Mouse (Mus musculus) heart, embryonic 14.5 days (tissue): Measurements from ENCODE around the gene Rin2. TPM values are rescaled to one million over a fixed set of nuclear protein-coding genes. Genes with fewer than 3 reads are reported as not detected.

ENCODE experiments used
- ATAC-seq: fragments of 200-750 bp; cut with Nextera tagmentation; 2 replicates; pipeline ENCODE4 v1.8.0; 2017; ENCODE audit warnings: low read depth, moderate TSS enrichment; ENCODE audit not compliant: insufficient number of reproducible peaks, insufficient read depth, low FRiP score
- H3K27ac ChIP-seq, 2 experiments: fragments of 200-500 bp in 1 of 2; fragments of 300-500 bp in 1 of 2; sonication (generic) in 1 of 2; replicated peaks in 1 of 2; 2 replicates each; pipeline ENCODE4 v1.5.1; 2012 to 2014; ENCODE audit warnings: low read depth in 2 of 2, low read length in 2 of 2, control low read depth in 1 of 2, mild to moderate bottlenecking in 1 of 2, mixed read lengths in 1 of 2; ENCODE audit not compliant: control insufficient read depth in 1 of 2, insufficient read depth in 1 of 2
- H3K27me3 ChIP-seq: fragments of 300-500 bp; sonication (generic); 2 replicates; pipeline ENCODE4 v1.6.1; 2014; ENCODE audit warnings: mild to moderate bottlenecking, low read length, control low read depth; ENCODE audit not compliant: control insufficient read depth, insufficient read depth
- H3K36me3 ChIP-seq: fragments of 300-500 bp; sonication (generic); 2 replicates; pipeline ENCODE4 v1.6.1; 2014; ENCODE audit warnings: mild to moderate bottlenecking, control low read depth, low read length, mixed read lengths; ENCODE audit not compliant: control insufficient read depth, insufficient read depth
- H3K4me1 ChIP-seq, 2 experiments: fragments of 200-500 bp in 1 of 2; fragments of 300-500 bp in 1 of 2; sonication (generic) in 1 of 2; 2 replicates each; pipeline ENCODE4 v1.6.1; 2012 to 2014; ENCODE audit warnings: low read length in 2 of 2, control low read depth in 1 of 2, mixed read lengths in 1 of 2; ENCODE audit not compliant: control insufficient read depth in 2 of 2, insufficient read depth in 2 of 2
- H3K4me2 ChIP-seq: fragments of 300-500 bp; sonication (generic); 2 replicates; pipeline ENCODE4 v1.6.1; 2014; ENCODE audit warnings: mild to moderate bottlenecking, low read length
- H3K4me3 ChIP-seq, 2 experiments: fragments of 200-500 bp in 1 of 2; fragments of 300-500 bp in 1 of 2; sonication (generic) in 1 of 2; 2 replicates each; pipeline ENCODE4 v1.5.1; 2012 to 2014; ENCODE audit warnings: low read length in 2 of 2, mild to moderate bottlenecking in 2 of 2, control low read depth in 1 of 2, low read depth in 1 of 2, moderate library complexity in 1 of 2; ENCODE audit not compliant: control insufficient read depth in 1 of 2, insufficient read depth in 1 of 2
- H3K9ac ChIP-seq: fragments of 300-500 bp; sonication (generic); 2 replicates; pipeline ENCODE4 v1.6.1; 2014; ENCODE audit warnings: mild to moderate bottlenecking, low read length
- H3K9me3 ChIP-seq: fragments of 300-500 bp; sonication (generic); 2 replicates; pipeline ENCODE4 v1.6.1; 2016; ENCODE audit warnings: low read length, control low read depth; ENCODE audit not compliant: control insufficient read depth
- WGBS: fragments of 180-500 bp; shearing (Covaris S2); extraction: QIAGEN DNeasy Blood & Tissue Kit; methylation state at CpG from one replicate; pipeline ENCODE4 v1.1.7; 2014; 5-methylcytosine and 5-hydroxymethylcytosine counted together
- polyA plus RNA-seq: library from polyadenylated mRNA; unstranded; fragments of >200 nt; fragmentation: Nextera tagmentation; extraction: Ambion mirVana; gene quantifications from 2 replicates; pipeline ENCODE4 v1.2.1, GENCODE M21; 2014

Gene Rin2
- polyA plus RNA-seq, 1 experiment from 2014 or later, result 20.8 TPM

DNA sequence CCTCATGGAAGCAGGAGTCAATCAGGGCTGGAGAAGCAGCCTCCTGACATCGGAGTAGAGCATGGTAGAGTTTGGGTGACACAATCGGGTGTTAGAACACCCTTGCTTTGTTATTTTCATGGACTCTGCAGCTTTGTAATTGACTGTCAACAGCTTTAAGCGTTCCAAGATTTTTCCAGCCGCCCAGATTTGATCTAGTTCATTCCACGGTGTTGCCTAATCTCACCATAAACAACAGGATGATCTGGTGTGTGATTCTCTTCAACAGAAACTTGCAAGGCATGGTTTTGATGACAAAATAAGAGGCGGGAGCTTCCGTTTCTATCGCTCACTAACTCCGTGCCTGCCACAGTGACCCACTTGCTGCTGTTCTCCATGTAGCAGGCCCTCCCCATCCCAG lies 180.8 kb downstream of the Rin2 start:
- Histone ChIP-seq H3K4me1 (peaks cover 12 to 17% of the 10 kb centered on the region in 2 experiments), H3K27ac (no peak overlapping the region)
- no peak for ATAC-seq

GRCm38 (mm10) chr2:145857864-145858263 lies 182.8 kb downstream of the Rin2 start:
- Histone ChIP-seq H3K4me3 (no peak overlapping the region), H3K27ac (no peak overlapping the region), H3K36me3 (peaks cover 11% of the 10 kb centered on the region; the same call in 1 of the 2 replicates), H3K4me1 (peaks cover 21 to 30% of the 10 kb centered on the region in 2 experiments), H3K9ac (no peak overlapping the region), H3K4me2 (no peak overlapping the region), H3K27me3 (no peaks in the 10 kb centered on the region), H3K9me3 (no peaks in the 10 kb centered on the region)
- ATAC-seq, result no peak
- 59% methylated on average over 8 of the region's 8 CpGs for WGBS

More for the DNA sequence above, 180.8 kb downstream of the Rin2 start:
- 73% methylated on average over 9 of the region's 9 CpGs for WGBS
- Histone ChIP-seq H3K36me3 (peaks cover 29% of the 10 kb centered on the region), H3K9me3 (no peaks in the 10 kb centered on the region), H3K4me3 (no peak overlapping the region), H3K4me2 (no peak overlapping the region), H3K27me3 (no peaks in the 10 kb centered on the region), H3K9ac (no peak overlapping the region)

GRCm38 (mm10) chr2:145859442-145859931 lies 184.5 kb downstream of the Rin2 start:
- Histone ChIP-seq H3K4me3 (peak overlapping the region in 1 of 2 experiments; percentile 50; a peak in 2 of 4 replicates), H3K27ac (peak overlapping the region; percentile 96), H3K27me3 (no peaks in the 10 kb centered on the region), H3K9ac (peak overlapping the region; percentile 80), H3K4me2 (peak overlapping the region; percentile 84), H3K9me3 (no peaks in the 10 kb centered on the region), H3K36me3 (no peaks in the 10 kb centered on the region), H3K4me1 (peaks cover 23 to 35% of the 10 kb centered on the region in 2 experiments)
- no peak for ATAC-seq
- 37% methylated on average over 7 of the region's 7 CpGs for WGBS

DNA sequence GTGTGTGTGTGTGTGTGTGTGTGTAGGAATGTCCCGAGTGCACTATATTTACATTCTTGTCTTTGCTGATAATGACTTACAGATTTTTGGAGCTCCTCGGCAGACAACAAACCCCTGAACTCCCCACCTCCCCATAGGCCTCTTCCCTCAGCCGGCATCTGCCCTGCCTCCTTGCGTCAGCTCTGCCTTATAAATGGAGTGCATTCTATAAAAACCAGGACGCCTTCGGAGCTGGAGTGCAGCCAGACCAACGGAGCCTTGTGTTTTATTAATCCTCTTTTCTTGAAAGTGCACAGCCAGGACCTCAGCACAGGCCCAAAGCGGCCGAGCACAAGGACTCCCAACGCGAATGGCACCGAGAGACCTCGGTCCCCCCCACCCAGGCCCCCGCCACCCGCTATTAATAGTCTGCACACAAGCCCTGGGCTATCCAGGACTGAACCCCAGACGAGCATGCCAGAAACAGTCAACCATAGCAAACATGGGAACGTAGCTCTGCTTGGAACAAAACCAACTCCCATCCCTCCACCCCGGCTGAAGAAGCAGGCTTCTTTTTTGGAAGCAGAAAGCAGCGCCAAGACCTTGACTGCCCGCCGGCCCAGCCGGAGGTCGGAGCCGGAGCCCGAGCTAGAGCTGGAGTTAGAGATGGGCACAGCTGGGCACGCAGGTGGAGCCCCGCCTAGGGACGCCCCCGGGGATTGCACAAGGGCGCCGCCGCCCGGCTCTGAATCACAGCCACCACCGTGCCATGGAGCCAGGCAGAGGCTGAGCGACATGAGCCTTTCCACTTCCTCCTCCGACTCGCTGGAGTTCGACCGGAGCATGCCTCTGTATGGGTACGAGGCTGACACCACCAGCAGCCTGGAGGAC lies 185.2 kb downstream of the Rin2 start:
- Histone ChIP-seq H3K4me1 (peaks cover 23 to 35% of the 10 kb centered on the region in 2 experiments), H3K9me3 (no peaks in the 10 kb centered on the region), H3K4me3 (peak overlapping the region; percentile 50 to 59), H3K27me3 (no peaks in the 10 kb centered on the region), H3K27ac (peak overlapping the region; percentile 96), H3K9ac (peak overlapping the region; percentile 80), H3K36me3 (no peaks in the 10 kb centered on the region), H3K4me2 (peak overlapping the region; percentile 84)
- ATAC-seq, result peak; percentile 83
- WGBS, result 7% methylated on average over 40 of the region's 40 CpGs

GRCm38 (mm10) chr2:145861193-145862123 lies 186.4 kb downstream of the Rin2 start:
- H3K4me1 ChIP-seq, result peaks cover 23 to 35% of the 10 kb centered on the region in 2 experiments
- peak overlapping the region; percentile 50 to 59 for H3K4me3 ChIP-seq
- H3K9ac ChIP-seq, result peak overlapping the region; percentile 80
- no peaks in the 10 kb centered on the region for H3K9me3 ChIP-seq
- no peak for ATAC-seq
- WGBS, result 53% methylated on average over 8 of the region's 8 CpGs
- peak overlapping the region; percentile 84 for H3K4me2 ChIP-seq
- 0 out of 2 replicates have a peak, but pooled peaks cover 3% of the 10 kb centered on the region for H3K36me3 ChIP-seq
- peak overlapping the region; percentile 96 for H3K27ac ChIP-seq
- no peaks in the 10 kb centered on the region for H3K27me3 ChIP-seq

DNA sequence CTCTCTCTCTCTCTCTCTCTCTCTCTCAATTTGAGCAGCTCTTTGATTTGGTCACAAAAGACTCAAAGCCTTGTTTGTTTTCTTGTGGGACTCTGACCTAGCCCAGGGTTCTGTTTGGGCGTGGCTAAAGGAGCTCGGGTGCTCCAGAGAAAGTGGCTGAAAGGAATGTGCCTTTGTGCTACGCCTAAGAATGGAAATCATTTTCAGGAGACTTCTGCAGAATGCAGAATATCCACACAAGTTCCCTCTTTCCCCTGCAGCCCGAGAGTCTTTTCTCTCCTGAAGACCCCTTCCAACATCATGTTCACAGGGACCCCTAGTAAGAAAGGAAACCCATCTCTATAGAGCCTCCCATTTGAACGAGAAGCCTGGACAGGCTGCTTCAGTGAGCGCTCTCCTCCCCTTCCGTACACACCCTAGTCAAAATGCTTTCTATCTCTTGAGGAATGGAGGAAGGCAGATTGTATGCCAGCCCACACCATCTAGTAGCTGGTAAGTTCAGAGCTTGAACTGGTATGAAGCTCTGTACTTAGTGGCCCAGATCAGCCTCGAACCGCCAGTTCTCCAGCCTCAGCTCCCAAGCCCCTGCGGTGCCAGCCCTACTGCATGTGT lies 187.3 kb downstream of the Rin2 start:
- Histone ChIP-seq H3K9ac (peak overlapping the region; percentile 80), H3K4me2 (peak overlapping the region; percentile 84), H3K9me3 (0 out of 2 replicates have a peak, but pooled peaks cover 3% of the 10 kb centered on the region), H3K27me3 (no peaks in the 10 kb centered on the region), H3K4me3 (peak overlapping the region; percentile 50 to 59), H3K36me3 (0 out of 2 replicates have a peak, but pooled peaks cover 6% of the 10 kb centered on the region), H3K27ac (peak overlapping the region; percentile 96), H3K4me1 (peaks cover 23 to 35% of the 10 kb centered on the region in 2 experiments)
- 38% methylated on average over 10 of the region's 10 CpGs for WGBS
- no peak for ATAC-seq

- no peak overlapping the region for H3K4me3 ChIP-seq
- H3K4me1 ChIP-seq, result peaks cover 14 to 18% of the 10 kb centered on the region in 2 experiments
- H3K27me3 ChIP-seq, result no peaks in the 10 kb centered on the region
- no peak overlapping the region for H3K27ac ChIP-seq
- ATAC-seq, result no peak
- 92% methylated on average over 3 of the region's 3 CpGs for WGBS
- H3K36me3 ChIP-seq, result peaks cover 11% of the 10 kb centered on the region; the same call in 1 of the 2 replicates
- H3K9ac ChIP-seq, result no peak overlapping the region
- H3K4me2 ChIP-seq, result no peak overlapping the region
- 0 out of 2 replicates have a peak, but pooled peaks cover 6% of the 10 kb centered on the region for H3K9me3 ChIP-seq
Measured at GRCm38 (mm10) chr2:145865344-145865743, 190.3 kb downstream of the Rin2 start.
